Mouse (Mus musculus) embryonic facial prominence, embryonic 13.5 days (tissue): Measurements from ENCODE around the gene Cd36. TPM values are rescaled to one million over a fixed set of nuclear protein-coding genes. Genes with fewer than 3 reads are reported as not detected.

Experiments used
- ATAC-seq: fragments of 200-750 bp; cut with Nextera tagmentation; 2 replicates; pipeline ENCODE4 v1.8.0; 2017; ENCODE audit warnings: low read depth; ENCODE audit not compliant: insufficient number of reproducible peaks, insufficient read depth, low FRiP score, low TSS enrichment
- H3K27ac ChIP-seq: fragments of 300-500 bp; sonication (generic); 2 replicates; pipeline ENCODE4 v1.5.1; 2015; ENCODE audit warnings: moderate library complexity, mild to moderate bottlenecking, inconsistent platforms
- H3K27me3 ChIP-seq: fragments of 300-500 bp; sonication (generic); 2 replicates; pipeline ENCODE4 v1.6.1; 2015; ENCODE audit warnings: mild to moderate bottlenecking, inconsistent platforms
- H3K36me3 ChIP-seq: fragments of 300-500 bp; sonication (generic); 2 replicates; pipeline ENCODE4 v1.6.1; 2015; ENCODE audit warnings: mild to moderate bottlenecking, inconsistent platforms
- H3K4me1 ChIP-seq: fragments of 300-500 bp; sonication (generic); 2 replicates; pipeline ENCODE4 v1.6.1; 2015; ENCODE audit warnings: inconsistent platforms
- H3K4me2 ChIP-seq: fragments of 300-500 bp; sonication (generic); 2 replicates; pipeline ENCODE4 v1.6.1; 2015; ENCODE audit warnings: moderate library complexity, mild to moderate bottlenecking, inconsistent platforms
- H3K4me3 ChIP-seq: fragments of 300-500 bp; sonication (generic); 2 replicates; pipeline ENCODE4 v1.5.1; 2015; ENCODE audit warnings: mild to moderate bottlenecking, inconsistent platforms
- H3K9ac ChIP-seq: fragments of 300-500 bp; sonication (generic); 2 replicates; pipeline ENCODE4 v1.6.1; 2015; ENCODE audit warnings: mild to moderate bottlenecking, inconsistent platforms
- H3K9me3 ChIP-seq: fragments of 300-500 bp; sonication (generic); 2 replicates; pipeline ENCODE4 v1.6.1; 2016; ENCODE audit warnings: inconsistent platforms
- WGBS: fragments of 180-500 bp; shearing (Covaris S2); methylation state at CpG from one replicate; pipeline ENCODE4 v1.1.7; 2015; ENCODE audit warnings: mixed read lengths; 5-methylcytosine and 5-hydroxymethylcytosine counted together
- polyA plus RNA-seq: library from polyadenylated mRNA; unstranded; fragments of >200 nt; fragmentation: Nextera tagmentation; extraction: Ambion mirVana; gene quantifications from 2 replicates; pipeline ENCODE4 v1.2.1, GENCODE M21; 2015

Cd36 gene
- polyA plus RNA-seq, 1 experiment from 2014 or later: 6.4 TPM

DNA sequence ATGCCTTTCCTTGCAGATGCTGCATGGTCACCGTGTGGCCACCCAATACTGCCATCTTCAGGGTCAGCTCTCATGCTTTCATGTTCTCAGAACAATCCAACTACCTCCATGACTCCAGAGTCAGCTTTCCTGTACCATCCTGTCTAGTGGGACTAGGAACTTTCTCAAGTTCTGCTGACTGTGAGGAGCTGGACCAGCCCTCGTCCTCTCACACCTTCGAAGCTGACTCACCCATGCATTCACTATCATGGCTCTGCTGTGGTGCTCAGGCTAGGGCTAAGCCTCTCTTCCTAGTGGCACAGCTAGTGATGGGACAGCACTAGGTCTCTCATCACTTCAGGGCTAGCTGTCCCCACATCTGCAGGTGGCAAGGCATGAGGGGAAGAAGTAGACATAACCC, 30.7 kb downstream of the Cd36 start:
- Histone ChIP-seq H3K27ac (no peak overlapping the region), H3K9me3 (no peaks in the 10 kb centered on the region), H3K4me2 (no peak overlapping the region), H3K36me3 (no peaks in the 10 kb centered on the region), H3K4me3 (no peak overlapping the region), H3K9ac (no peak overlapping the region), H3K4me1 (no peaks in the 10 kb centered on the region), H3K27me3 (no peaks in the 10 kb centered on the region)
- WGBS: 94% methylated on average over 3 of the region's 3 CpGs
- no peak for ATAC-seq

DNA sequence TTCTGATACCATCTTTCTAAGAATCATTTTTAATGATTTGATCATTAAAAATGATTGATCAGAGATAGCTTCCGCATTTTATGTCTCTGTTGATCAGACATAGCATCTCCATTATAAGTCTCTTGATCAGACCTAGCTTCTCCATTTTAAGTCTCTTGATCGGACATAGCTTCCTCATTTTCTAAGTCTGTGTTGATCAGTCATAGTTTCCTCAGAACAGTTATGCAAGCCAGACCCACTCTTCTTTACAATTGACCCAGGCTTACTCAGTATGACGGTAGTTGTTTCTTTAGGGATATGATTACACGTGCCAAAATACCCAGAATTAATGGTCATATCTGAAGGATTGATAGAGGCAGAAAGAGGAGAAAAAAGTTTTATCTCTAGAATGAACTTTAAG, 31.3 kb downstream of the Cd36 start:
- Histone ChIP-seq H3K4me2 (no peak overlapping the region), H3K27ac (no peak overlapping the region), H3K9ac (no peak overlapping the region), H3K27me3 (no peaks in the 10 kb centered on the region), H3K9me3 (no peaks in the 10 kb centered on the region), H3K36me3 (no peaks in the 10 kb centered on the region), H3K4me1 (no peaks in the 10 kb centered on the region), H3K4me3 (no peak overlapping the region)
- 86% methylated on average over 4 of the region's 4 CpGs for WGBS
- ATAC-seq: no peak

DNA sequence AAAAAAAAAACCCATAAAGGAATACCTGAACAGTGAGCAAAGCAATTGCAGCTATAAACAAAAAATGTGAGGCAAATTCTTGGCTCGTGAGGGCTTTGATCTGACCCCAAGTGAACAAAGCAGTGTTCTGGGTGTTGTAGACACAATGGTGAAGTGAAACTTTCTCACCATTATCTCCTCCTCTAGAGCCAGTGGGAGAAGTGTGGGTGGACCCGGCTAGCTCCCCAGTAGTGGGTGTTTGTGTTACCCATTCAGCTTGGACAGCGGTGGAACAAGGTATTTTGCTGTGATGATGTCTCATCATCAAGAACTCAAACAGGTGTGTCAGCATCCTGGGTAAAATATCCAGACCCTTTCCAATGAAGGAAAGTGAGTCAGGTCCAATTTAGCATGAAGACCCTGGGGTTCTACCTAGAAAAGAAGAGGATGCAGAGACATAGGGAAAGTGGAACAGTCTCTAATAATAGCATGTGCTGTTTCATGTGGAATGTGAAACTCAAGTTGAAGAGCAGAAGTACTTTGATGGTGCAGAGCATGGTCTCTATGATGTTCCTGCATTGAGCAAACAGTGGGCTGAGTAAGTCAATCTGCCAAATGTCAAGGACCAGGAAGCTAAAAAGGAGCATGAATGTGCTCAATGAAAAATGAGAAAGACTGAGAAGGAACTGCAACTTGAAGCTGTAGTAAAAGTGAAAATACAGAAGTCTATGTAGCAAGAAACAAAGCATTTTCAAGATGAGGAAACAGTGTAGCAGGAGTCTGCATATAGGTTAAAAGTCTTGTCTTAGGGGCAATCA, 34.3 kb downstream of the Cd36 start:
- Histone ChIP-seq H3K9me3 (no peaks in the 10 kb centered on the region), H3K4me3 (no peak overlapping the region), H3K4me1 (no peaks in the 10 kb centered on the region), H3K4me2 (no peak overlapping the region), H3K9ac (no peak overlapping the region), H3K27ac (no peak overlapping the region), H3K36me3 (no peaks in the 10 kb centered on the region), H3K27me3 (no peaks in the 10 kb centered on the region)
- ATAC-seq: no peak
- WGBS: 84% methylated on average over 3 of the region's 3 CpGs

DNA sequence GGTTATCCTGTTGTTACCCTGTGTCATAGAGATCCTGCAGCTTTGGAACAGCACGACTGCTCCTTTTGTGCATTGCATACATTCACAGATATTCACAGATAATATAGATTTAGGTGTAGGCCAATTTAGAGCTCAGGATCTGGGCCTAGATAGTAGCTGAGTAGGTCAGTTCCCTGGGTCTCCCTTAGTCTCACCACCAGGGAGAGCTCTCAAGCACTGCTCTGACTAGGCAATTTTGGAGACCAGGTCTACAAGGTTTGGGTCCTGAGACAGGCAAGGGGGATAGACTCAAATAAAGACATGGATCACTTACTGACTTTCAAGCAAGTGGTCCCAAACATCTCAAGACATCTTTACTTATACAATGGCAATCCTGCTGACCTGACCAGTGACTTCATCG, 38.0 kb downstream of the Cd36 start:
- no peak overlapping the region for H3K4me3 ChIP-seq
- ATAC-seq: no peak
- no peak overlapping the region for H3K4me2 ChIP-seq
- no peaks in the 10 kb centered on the region for H3K27me3 ChIP-seq
- no peak overlapping the region for H3K9ac ChIP-seq
- WGBS: 92% methylated on average over 2 of the region's 2 CpGs
- no peaks in the 10 kb centered on the region for H3K9me3 ChIP-seq
- H3K4me1 ChIP-seq: no peaks in the 10 kb centered on the region
- H3K27ac ChIP-seq: no peak overlapping the region
- H3K36me3 ChIP-seq: no peaks in the 10 kb centered on the region

DNA sequence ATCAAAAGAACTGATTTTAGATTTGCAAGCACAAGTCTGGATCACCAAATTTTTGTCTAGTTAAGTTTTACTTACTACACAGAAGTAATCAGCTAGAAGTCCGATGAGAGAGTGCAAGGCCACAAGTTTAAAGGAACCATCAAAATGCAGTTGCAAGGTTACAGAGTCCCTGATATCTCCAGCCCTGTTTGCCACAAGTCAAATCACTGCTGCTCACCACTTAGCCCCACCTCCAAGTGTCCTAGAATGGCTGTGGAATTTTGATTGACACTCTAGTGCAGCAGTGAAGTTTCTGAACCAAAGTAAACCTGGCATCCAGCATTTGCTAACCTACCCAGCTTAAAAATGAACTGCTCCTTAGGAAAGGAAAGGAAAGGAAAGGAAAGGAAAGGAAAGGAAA, 39.0 kb downstream of the Cd36 start:
- no peak overlapping the region for H3K9ac ChIP-seq
- H3K27ac ChIP-seq: no peak overlapping the region
- H3K36me3 ChIP-seq: no peaks in the 10 kb centered on the region
- no peaks in the 10 kb centered on the region for H3K27me3 ChIP-seq
- H3K4me1 ChIP-seq: no peaks in the 10 kb centered on the region
- no peak for ATAC-seq
- H3K4me3 ChIP-seq: no peak overlapping the region
- WGBS: 70% methylated on average over 1 of the region's 1 CpGs
- H3K4me2 ChIP-seq: no peak overlapping the region
- no peaks in the 10 kb centered on the region for H3K9me3 ChIP-seq

DNA sequence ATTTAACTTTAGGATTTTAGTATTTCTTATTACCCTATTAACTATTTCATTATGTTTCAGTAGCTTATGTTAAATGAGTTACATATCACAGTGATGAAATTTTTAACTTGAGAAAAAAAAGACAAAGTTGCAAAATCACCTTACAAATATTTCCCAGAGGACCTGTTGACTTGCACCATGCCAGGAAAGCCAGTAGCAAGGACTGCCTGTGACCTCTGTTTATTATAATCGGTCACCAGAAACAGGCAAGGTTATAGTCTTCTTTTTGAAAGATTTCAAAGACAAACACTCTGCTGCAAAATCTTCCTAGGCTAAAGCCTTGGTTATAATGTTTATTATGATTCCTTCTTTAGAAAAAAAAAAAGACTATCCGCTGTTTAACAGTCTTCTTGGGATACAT, 39.9 kb downstream of the Cd36 start:
- ATAC-seq: no peak
- Histone ChIP-seq H3K4me3 (no peak overlapping the region), H3K9ac (no peak overlapping the region), H3K4me2 (no peak overlapping the region), H3K4me1 (no peaks in the 10 kb centered on the region), H3K36me3 (no peaks in the 10 kb centered on the region), H3K27me3 (no peaks in the 10 kb centered on the region), H3K9me3 (no peaks in the 10 kb centered on the region), H3K27ac (no peak overlapping the region)
- 92% methylated on average over 2 of the region's 2 CpGs for WGBS

DNA sequence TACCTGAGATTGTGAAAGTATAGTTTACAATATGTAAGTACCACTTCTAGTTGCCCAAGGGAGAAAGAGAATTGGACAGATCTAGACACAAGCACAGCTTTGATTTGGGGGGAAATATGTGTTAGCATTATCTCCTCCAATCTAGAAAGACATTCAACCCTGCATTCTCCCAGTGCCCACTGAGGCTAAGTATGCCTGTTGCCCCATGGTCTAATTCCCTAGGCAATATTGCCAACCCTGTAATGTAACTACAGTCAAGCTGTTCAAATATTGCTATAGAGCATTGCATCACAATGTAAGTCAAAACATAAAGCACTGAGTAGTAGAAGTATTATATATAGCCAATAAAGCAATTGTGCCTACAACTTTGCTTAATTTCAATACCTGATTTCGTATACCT, 40.3 kb downstream of the Cd36 start:
- H3K36me3 ChIP-seq: no peaks in the 10 kb centered on the region
- H3K27me3 ChIP-seq: no peaks in the 10 kb centered on the region
- no peak overlapping the region for H3K4me3 ChIP-seq
- ATAC-seq: no peak
- no peaks in the 10 kb centered on the region for H3K9me3 ChIP-seq
- H3K9ac ChIP-seq: no peak overlapping the region
- 83% methylated on average over 1 of the region's 1 CpGs for whole genome bisulfite sequencing
- no peaks in the 10 kb centered on the region for H3K4me1 ChIP-seq
- no peak overlapping the region for H3K4me2 ChIP-seq
- no peak overlapping the region for H3K27ac ChIP-seq

DNA sequence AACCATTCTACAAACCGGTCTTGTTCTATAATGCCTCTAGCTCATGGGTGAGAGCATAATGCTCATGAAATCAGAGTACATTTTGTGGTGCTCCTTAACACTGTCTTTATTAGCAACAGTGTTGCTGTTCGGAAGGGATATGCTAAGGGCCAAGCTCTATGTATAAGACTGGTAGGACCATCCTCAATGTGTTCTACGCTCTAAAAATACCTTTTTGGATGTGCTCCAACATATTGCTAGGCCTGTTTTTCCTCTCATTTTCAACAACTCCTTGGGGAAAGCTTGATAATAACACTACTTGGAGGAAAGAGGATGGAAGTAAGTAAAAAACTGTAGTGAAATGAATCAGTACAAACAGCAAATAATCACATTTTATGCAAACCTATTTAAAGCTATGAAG, 44.7 kb downstream of the Cd36 start:
- no peak for ATAC-seq
- Histone ChIP-seq H3K4me3 (no peak overlapping the region), H3K9ac (no peak overlapping the region), H3K4me2 (no peak overlapping the region), H3K27me3 (no peaks in the 10 kb centered on the region), H3K27ac (no peak overlapping the region), H3K9me3 (no peaks in the 10 kb centered on the region), H3K36me3 (no peaks in the 10 kb centered on the region), H3K4me1 (no peaks in the 10 kb centered on the region)
- WGBS: 78% methylated on average over 3 of the region's 3 CpGs

DNA sequence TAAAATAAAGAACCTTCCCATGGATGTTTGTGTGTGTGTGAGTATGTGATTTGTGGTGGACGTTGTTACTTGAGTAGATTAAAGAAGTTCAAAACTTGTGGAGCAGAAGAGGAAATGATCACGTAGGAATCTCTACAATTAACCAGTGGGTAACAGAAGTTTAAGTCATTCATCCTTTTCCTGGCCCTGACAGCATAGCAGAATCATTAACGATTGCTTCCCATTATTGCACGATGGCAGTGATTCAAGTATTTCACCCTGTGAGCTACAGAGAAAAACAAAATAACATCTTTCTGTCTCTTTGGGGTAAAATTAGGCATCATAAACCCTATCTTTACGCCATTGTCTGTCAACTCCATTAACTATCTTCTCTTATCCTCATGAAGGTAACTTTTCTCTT, 45.3 kb downstream of the Cd36 start:
- Histone ChIP-seq H3K4me1 (no peaks in the 10 kb centered on the region), H3K4me2 (no peak overlapping the region), H3K36me3 (no peaks in the 10 kb centered on the region), H3K9me3 (no peaks in the 10 kb centered on the region), H3K9ac (no peak overlapping the region), H3K27ac (no peak overlapping the region), H3K4me3 (no peak overlapping the region), H3K27me3 (no peaks in the 10 kb centered on the region)
- no peak for ATAC-seq
- WGBS: 82% methylated on average over 5 of the region's 5 CpGs

DNA sequence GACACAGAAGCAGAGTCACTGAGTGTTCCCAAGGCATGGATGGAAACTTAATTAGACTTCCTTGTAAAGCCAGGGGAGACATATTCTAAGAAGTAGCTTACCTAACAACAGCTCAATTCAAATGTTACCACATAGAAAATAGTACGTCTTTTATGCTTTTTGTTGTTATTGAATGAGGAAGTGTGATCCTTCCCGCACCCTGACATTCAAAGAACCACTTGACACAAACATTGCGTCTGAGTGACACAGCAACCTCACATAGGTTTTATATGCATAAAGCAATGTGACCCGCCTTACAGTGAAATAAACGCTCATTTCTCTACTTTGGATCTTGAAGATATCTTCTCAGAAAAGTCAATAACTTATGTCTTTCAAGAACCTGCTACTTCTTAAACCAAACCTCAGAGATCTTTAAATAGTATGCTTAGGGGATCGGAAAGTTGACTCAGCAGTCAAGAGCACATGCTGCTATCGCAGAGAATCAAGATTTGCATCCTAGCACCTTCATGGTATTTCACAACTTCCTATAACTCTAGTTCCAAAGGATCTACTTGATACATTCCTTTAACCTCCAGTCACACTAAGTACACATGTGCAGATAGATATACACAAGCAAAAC, 46.4 kb downstream of the Cd36 start:
- H3K4me3 ChIP-seq: no peak overlapping the region
- no peaks in the 10 kb centered on the region for H3K9me3 ChIP-seq
- no peak overlapping the region for H3K4me2 ChIP-seq
- no peaks in the 10 kb centered on the region for H3K4me1 ChIP-seq
- no peak for ATAC-seq
- no peak overlapping the region for H3K9ac ChIP-seq
- H3K27me3 ChIP-seq: no peaks in the 10 kb centered on the region
- H3K27ac ChIP-seq: no peak overlapping the region
- 89% methylated on average over 7 of the region's 7 CpGs for WGBS
- no peaks in the 10 kb centered on the region for H3K36me3 ChIP-seq

DNA sequence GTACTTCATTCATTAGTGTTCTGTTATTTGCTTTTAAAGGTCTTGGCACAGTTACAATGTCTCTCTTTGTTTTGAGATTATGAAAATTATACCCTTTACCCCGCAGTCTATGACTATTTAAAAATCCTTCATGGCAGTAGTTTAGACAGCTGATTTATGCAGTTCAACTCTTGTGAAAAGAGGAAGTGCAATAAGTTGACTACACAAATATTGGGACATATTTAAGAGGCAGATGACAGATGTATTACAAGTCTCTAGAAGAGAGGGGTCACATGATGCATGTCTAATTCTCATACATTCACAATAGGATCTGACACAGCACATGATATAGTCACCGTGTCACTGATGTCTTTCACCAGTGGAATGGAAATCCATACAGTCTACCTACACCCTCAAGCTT, 49.1 kb downstream of the Cd36 start:
- ATAC-seq: no peak
- Histone ChIP-seq H3K27ac (no peak overlapping the region), H3K9ac (no peak overlapping the region), H3K36me3 (no peaks in the 10 kb centered on the region), H3K9me3 (no peaks in the 10 kb centered on the region), H3K4me2 (no peak overlapping the region), H3K27me3 (no peaks in the 10 kb centered on the region), H3K4me3 (no peak overlapping the region), H3K4me1 (no peaks in the 10 kb centered on the region)
- WGBS: 78% methylated on average over 2 of the region's 2 CpGs

DNA sequence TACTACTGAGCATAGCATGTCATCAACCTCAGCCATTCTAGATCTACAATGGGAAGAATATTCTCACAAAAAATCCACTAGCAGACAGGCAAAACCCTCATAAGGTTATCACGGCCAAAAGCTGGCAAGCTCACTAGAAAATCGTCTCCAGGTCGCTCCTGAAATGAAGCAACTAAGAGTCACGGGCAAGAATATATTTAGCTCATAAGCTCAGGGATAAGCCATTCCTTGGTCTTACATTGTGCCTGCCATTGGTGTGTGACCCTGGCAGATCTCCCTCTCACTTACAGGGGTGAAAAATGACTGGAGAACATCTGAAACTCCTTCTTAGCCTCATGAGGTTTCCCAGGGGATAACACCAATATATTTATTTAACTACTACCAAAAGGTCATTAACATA, 52.2 kb downstream of the Cd36 start:
- no peak overlapping the region for H3K4me2 ChIP-seq
- WGBS: 82% methylated on average over 4 of the region's 4 CpGs

More for the DNA sequence above, 52.2 kb downstream of the Cd36 start:
- Histone ChIP-seq H3K9ac (no peak overlapping the region), H3K4me3 (no peak overlapping the region), H3K36me3 (no peaks in the 10 kb centered on the region), H3K27ac (no peak overlapping the region), H3K4me1 (no peaks in the 10 kb centered on the region), H3K27me3 (no peaks in the 10 kb centered on the region), H3K9me3 (no peaks in the 10 kb centered on the region)
- ATAC-seq: no peak
